Mouse (Mus musculus) lung, adult 18-20 months (tissue): ENCODE data around the gene Gpr179.
A peak's percentile ranks its signal among the peaks of the same experiment; 100 is the strongest.

ENCODE experiments used
- DNase-seq, 2 experiments: peaks; one replicate each; pipeline ENCODE4 v3.0.0; 2022; ENCODE audit warnings: mixed read lengths in 2 of 2

Gene Gpr179

DNA sequence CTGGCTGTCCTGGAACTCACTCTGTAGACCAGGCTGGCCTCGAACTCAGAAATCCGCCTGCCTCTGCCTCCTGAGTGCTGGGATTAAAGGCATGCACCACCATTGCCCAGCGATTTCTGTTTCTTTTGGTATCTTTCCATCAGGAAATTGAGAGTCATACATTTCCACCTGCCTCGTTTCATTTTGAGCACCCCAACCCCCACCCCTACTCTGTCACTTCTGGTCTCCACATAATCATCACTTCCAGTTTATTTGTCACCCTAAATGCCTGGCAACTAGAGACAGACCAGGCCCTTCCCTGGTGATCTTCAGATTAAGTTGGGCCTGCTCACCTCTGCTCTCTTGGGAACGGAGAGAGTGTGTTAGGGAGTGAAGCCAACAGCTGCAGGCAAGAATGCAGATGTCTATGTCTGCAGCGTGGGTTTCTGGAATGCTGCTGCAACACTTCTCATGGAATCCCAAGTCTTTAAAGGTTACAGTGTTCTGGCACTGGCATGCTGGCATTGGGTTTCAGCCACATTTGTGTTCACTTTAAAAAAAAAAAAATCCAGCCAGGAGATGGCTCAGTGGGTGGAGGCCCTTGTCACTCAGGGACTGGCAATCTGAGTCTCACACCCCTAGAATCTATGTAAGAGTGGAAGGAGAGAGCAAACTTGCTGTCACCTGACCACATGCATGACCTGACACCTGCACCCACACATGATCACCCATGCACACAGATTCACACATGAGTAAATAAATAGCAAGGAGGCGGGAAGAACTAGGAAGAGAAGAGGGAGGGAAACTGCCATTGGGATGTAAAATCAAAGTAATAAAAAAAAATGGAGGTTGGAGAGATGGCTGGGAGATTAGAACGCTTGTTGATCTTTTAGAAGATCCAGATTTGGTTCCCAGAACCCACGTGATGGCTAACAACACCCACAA, 65.8 kb downstream of the Gpr179 start:
- DNase-seq, result no peak

DNA sequence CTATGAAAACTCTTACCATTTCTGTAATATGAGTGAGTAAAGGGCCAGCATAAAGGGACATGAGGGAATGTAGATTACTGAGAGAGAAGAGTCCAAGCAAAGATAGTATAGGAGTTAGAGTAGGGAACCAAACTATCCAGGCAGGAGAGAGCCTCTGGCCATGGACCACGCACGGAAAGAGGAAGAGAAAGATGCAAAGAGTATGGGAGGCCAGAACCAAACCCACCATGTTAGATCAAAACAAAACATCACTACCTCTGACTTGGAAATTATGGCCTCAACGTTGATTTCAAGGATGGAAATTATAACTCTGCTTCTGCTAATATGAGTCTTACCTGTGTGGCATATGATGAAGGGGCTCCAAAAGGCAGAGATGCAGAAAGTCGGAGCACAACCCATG, 67.0 kb downstream of the Gpr179 start:
- no peak for DNase-seq

DNA sequence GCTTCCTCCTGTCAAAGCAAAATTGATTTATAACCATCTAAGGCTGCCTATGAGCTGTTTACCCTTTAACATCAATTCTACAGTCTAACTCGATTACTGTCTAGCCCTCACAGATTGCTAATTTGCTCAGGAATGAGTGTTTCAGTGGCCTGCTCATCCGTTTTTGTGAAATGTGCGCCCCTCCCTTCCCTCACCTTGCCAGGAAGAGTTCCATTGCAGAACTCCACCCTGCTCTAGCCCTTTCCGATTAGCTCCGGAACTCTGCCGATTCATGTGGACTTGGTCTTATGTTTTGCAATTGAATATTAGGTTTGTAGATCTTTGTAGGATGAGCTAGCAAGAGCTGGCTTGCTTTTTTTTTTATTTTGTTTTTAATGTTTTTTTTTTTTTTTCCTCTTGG, 69.7 kb downstream of the Gpr179 start:
- DNase-seq, result peak in 1 of 2 experiments; percentile 28
